ENCODE assay signal across 25 mouse cellular contexts in the genomic region with DNA sequence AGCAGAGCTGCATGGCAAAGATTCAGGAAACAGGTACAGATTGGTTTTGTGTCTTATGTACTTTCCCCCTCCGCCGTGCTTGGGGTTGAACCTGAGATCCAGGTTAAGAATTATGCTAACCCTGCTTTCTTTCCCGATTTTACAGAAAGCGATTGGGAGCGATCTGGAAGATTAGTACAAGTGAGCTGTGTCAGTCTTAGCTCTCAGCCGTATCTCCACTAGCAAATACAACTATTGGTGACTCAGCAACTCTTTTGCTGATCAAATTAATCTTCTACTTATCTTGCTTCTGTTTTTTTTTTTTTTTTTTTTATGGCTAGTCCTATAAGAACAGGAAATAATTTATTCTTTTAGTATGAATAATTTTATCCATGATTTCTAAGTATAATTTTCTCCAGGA. TPM values are rescaled to one million over a fixed set of nuclear protein-coding genes. Genes with fewer than 3 reads are reported as not detected.
A peak's percentile ranks its signal among the peaks of the same experiment; 100 is the strongest.
DNase-seq lines count a peak whose midpoint lies in the region; ATAC-seq and TF ChIP-seq lines count a peak whose summit lies in the region.
"Had no signal": no experiment of that assay in that cellular context is flagged by ENCODE, and none has a peak within 500 bp of the region (broad histone marks: within the 10 kb centered on the region; RNA-seq: fewer than 3 reads in every experiment).

No protein-coding gene starts in this region.

- H3K4me1 ChIP-seq in ES-E14 (ENCODE audit: control insufficient read depth in 2 of 2, insufficient read depth in 2 of 2, low read length in 2 of 2, poor library complexity in 1 of 2): no peaks in the 10 kb centered on the region
- no peaks in the 10 kb centered on the region for H3K4me1 ChIP-seq in intestine, embryonic 15.5 days (replicated peaks)
- no peaks in the 10 kb centered on the region for H3K4me1 ChIP-seq in intestine, postnatal 0 days (replicated peaks; ENCODE audit: control insufficient read depth, insufficient read depth, low read length)
- no peaks in the 10 kb centered on the region for H3K4me1 ChIP-seq in forebrain, embryonic 16.5 days (replicated peaks; ENCODE audit: control insufficient read depth, insufficient read depth, low read length)
- no peaks in the 10 kb centered on the region for H3K4me1 ChIP-seq in kidney, embryonic 14.5 days (ENCODE audit: control insufficient read depth, insufficient read depth, low read length)
- H3K4me1 ChIP-seq: embryonic facial prominence, embryonic 13.5 days; embryonic facial prominence, embryonic 15.5 days; forebrain, embryonic 10.5 days; forebrain, embryonic 12.5 days had no signal

- no peak overlapping the region for H3K9ac ChIP-seq in ES-E14 (ENCODE audit: insufficient read depth, low read depth, low read length, poor library complexity, severe bottlenecking)
- H3K9ac ChIP-seq in intestine, embryonic 15.5 days: no peak overlapping the region
- H3K9ac ChIP-seq in intestine, postnatal 0 days (ENCODE audit: low read depth, low read length): peak overlapping the region; percentile 27; the same call in 1 of the 2 replicates
- H3K9ac ChIP-seq in forebrain, embryonic 16.5 days (replicated peaks; ENCODE audit: low read depth, low read length): no peak overlapping the region
- H3K9ac ChIP-seq in kidney, embryonic 14.5 days (ENCODE audit: low read depth, low read length): no peak overlapping the region
- H3K9ac ChIP-seq: embryonic facial prominence, embryonic 13.5 days; embryonic facial prominence, embryonic 15.5 days; forebrain, embryonic 12.5 days had no signal

- DNase-seq in ES-E14 (ENCODE audit: low read depth, low spot score): no peak
- no peak for DNase-seq in cerebellum, adult 8-10 months
- DNase-seq: adrenal gland, adult 8-10 months; adrenal gland, postnatal 14 days; adrenal gland, postnatal 36 days; B cell, adult 2 months; cerebellum, adult 11-12 months; cerebellum, adult 2 months; cerebellum, adult 9-11 months; cerebellum, postnatal 14 days; cerebellum, postnatal 36 days; embryo, embryonic 11 days had no signal

- no peak overlapping the region for H3K27ac ChIP-seq in ES-E14 (ENCODE audit: insufficient read depth, low read depth, low read length, poor library complexity, severe bottlenecking)
- H3K27ac ChIP-seq in intestine, embryonic 15.5 days: peak overlapping the region; percentile 54; the same call in 1 of the 2 replicates
- H3K27ac ChIP-seq in intestine, postnatal 0 days (ENCODE audit: low read depth, low read length): peak overlapping the region; percentile 87
- H3K27ac ChIP-seq in forebrain, embryonic 16.5 days (ENCODE audit: low read length): no peak overlapping the region
- no peak overlapping the region for H3K27ac ChIP-seq in kidney, embryonic 14.5 days (ENCODE audit: low read depth, low read length)
- H3K27ac ChIP-seq: embryonic facial prominence, embryonic 13.5 days; embryonic facial prominence, embryonic 15.5 days; forebrain, embryonic 10.5 days; forebrain, embryonic 12.5 days had no signal

- no peaks in the 10 kb centered on the region for H3K36me3 ChIP-seq in ES-E14 (ENCODE audit: control insufficient read depth, insufficient read depth, low read length, poor library complexity, severe bottlenecking)
- H3K36me3 ChIP-seq in intestine, embryonic 15.5 days: no peaks in the 10 kb centered on the region
- 0 out of 2 replicates have a peak, but pooled peaks cover 3% of the 10 kb centered on the region for H3K36me3 ChIP-seq in intestine, postnatal 0 days (ENCODE audit: control insufficient read depth, insufficient read depth)
- H3K36me3 ChIP-seq in forebrain, embryonic 16.5 days (ENCODE audit: control insufficient read depth, insufficient read depth): no peaks in the 10 kb centered on the region
- peaks cover 4% of the 10 kb centered on the region; the same call in 1 of the 2 replicates for H3K36me3 ChIP-seq in kidney, embryonic 14.5 days (ENCODE audit: control insufficient read depth, insufficient read depth, low read length)
- H3K36me3 ChIP-seq: forebrain, embryonic 10.5 days had no signal

- H3K4me2 ChIP-seq in intestine, embryonic 15.5 days (replicated peaks): no peak overlapping the region
- H3K4me2 ChIP-seq in intestine, postnatal 0 days (replicated peaks; ENCODE audit: low read depth): peak overlapping the region; percentile 54
- H3K4me2 ChIP-seq in forebrain, embryonic 16.5 days (ENCODE audit: low read length): no peak overlapping the region
- no peak overlapping the region for H3K4me2 ChIP-seq in kidney, embryonic 14.5 days (replicated peaks; ENCODE audit: low read depth, low read length)
- H3K4me2 ChIP-seq: embryonic facial prominence, embryonic 13.5 days; embryonic facial prominence, embryonic 15.5 days; forebrain, embryonic 12.5 days had no signal

- in situ Hi-C loops in ES-E14 (cut with MboI; ENCODE audit: low sequenced_read_pairs in 2 of 2, unreplicated experiment in 2 of 2): no loop called here

- no peaks in the 10 kb centered on the region for H3K9me3 ChIP-seq in ES-E14 (ENCODE audit: control insufficient read depth, insufficient read depth, low read depth, low read length)
- no peaks in the 10 kb centered on the region for H3K9me3 ChIP-seq in intestine, embryonic 15.5 days
- no peaks in the 10 kb centered on the region for H3K9me3 ChIP-seq in intestine, postnatal 0 days (ENCODE audit: control insufficient read depth)
- H3K9me3 ChIP-seq in forebrain, embryonic 16.5 days (ENCODE audit: control insufficient read depth, low read length): no peaks in the 10 kb centered on the region
- no peaks in the 10 kb centered on the region for H3K9me3 ChIP-seq in kidney, embryonic 14.5 days (ENCODE audit: control insufficient read depth, low read length)
- H3K9me3 ChIP-seq: embryonic facial prominence, embryonic 13.5 days; embryonic facial prominence, embryonic 15.5 days; forebrain, embryonic 10.5 days; forebrain, embryonic 12.5 days had no signal

- ATAC-seq in intestine, embryonic 15.5 days: peak; percentile 53
- peak; percentile 71 for ATAC-seq in intestine, postnatal 0 days
- no peak for ATAC-seq in forebrain, embryonic 16.5 days
- no peak for ATAC-seq in kidney, embryonic 14.5 days (ENCODE audit: low FRiP score, low TSS enrichment)
- ATAC-seq: activated CD4-positive, CD25-positive, alpha-beta regulatory T cell, adult 4 months; CD4-positive, CD25-positive, alpha-beta regulatory T cell, adult 4 months; Patski had no signal

- H3K4me3 ChIP-seq in ES-E14 (ENCODE audit: insufficient read depth in 1 of 2, low read depth in 1 of 2, low read length in 2 of 2, poor library complexity in 1 of 2, severe bottlenecking in 1 of 2): no peak overlapping the region
- no peak overlapping the region for H3K4me3 ChIP-seq in intestine, embryonic 15.5 days (replicated peaks)
- peak overlapping the region; percentile 18; the same call in 1 of the 2 replicates for H3K4me3 ChIP-seq in intestine, postnatal 0 days (ENCODE audit: low read depth, low read length)
- no peak overlapping the region for H3K4me3 ChIP-seq in forebrain, embryonic 16.5 days (replicated peaks; ENCODE audit: low read length)
- no peak overlapping the region for H3K4me3 ChIP-seq in kidney, embryonic 14.5 days (ENCODE audit: low read length)
- H3K4me3 ChIP-seq: embryonic facial prominence, embryonic 13.5 days; embryonic facial prominence, embryonic 15.5 days; erythroblast, embryonic 14.5 days; forebrain, embryonic 10.5 days; forebrain, embryonic 12.5 days had no signal

- 87% methylated on average over 6 of the region's 6 CpGs for WGBS in intestine, embryonic 15.5 days
- WGBS in intestine, postnatal 0 days: 59% methylated on average over 6 of the region's 6 CpGs
- 98% methylated on average over 6 of the region's 6 CpGs for WGBS in forebrain, embryonic 16.5 days
- WGBS in kidney, embryonic 14.5 days: 98% methylated on average over 6 of the region's 6 CpGs

- no peak for TF ChIP-seq CTCF in intestine, postnatal 0 days (IDR thresholded peaks at IDR 0.05; ENCODE audit: low read depth)

- no peaks in the 10 kb centered on the region for H3K27me3 ChIP-seq in intestine, embryonic 15.5 days (replicated peaks)
- H3K27me3 ChIP-seq in intestine, postnatal 0 days (replicated peaks; ENCODE audit: control insufficient read depth, insufficient read depth, low read length): no peaks in the 10 kb centered on the region
- no peaks in the 10 kb centered on the region for H3K27me3 ChIP-seq in forebrain, embryonic 16.5 days (replicated peaks; ENCODE audit: control insufficient read depth, insufficient read depth, low read length)
- H3K27me3 ChIP-seq in kidney, embryonic 14.5 days (ENCODE audit: control insufficient read depth, insufficient read depth, low read length): no peaks in the 10 kb centered on the region
- H3K27me3 ChIP-seq: CH12.LX; embryonic facial prominence, embryonic 13.5 days; embryonic facial prominence, embryonic 15.5 days; forebrain, embryonic 12.5 days; Patski had no signal

TF ChIP-seq in ES-E14, 5 proteins besides CTCF, POLR2A, EP300 and RAD21:
- TF ChIP-seq MAFK (IDR thresholded peaks at IDR 0.05; ENCODE audit: insufficient read depth, low read depth, low read length): 0 out of 2 replicates have a peak, but pooled peaks have one; percentile 8
- no peak for TF ChIP-seq ZNF384 (IDR thresholded peaks at IDR 0.05; ENCODE audit: low read depth, low read length)
- no peak for TF ChIP-seq HCFC1 (IDR thresholded peaks at IDR 0.05; ENCODE audit: borderline replicate concordance, insufficient read depth, low read length)

RNA-seq across cellular contexts. Expression of a gene that starts 9.2 kb away (rescaled TPM):
- total RNA-seq in ES-E14 (2012; rRNA removed): 2.9 and 5.2 TPM in 2 replicates
- polyA plus RNA-seq in intestine, embryonic 15.5 days (2015; fragmentation: Nextera tagmentation; extraction: Ambion mirVana): 12.3 and 13.0 TPM in 2 replicates
- 18.8 and 19.2 TPM in 2 replicates for polyA plus RNA-seq in intestine, postnatal 0 days (2015; fragmentation: Nextera tagmentation; extraction: Ambion mirVana)
- polyA plus RNA-seq in forebrain, embryonic 16.5 days (2015; fragmentation: Nextera tagmentation; extraction: Ambion mirVana): 6.2 and 9.1 TPM in 2 replicates
- 10.2 and 12.7 TPM in 2 replicates for polyA plus RNA-seq in kidney, embryonic 14.5 days (2014; fragmentation: Nextera tagmentation; extraction: Ambion mirVana)

RNA-seq across cellular contexts. Expression of a gene that starts 25.4 kb away (rescaled TPM):
- total RNA-seq in ES-E14 (2012; rRNA removed): 22.6 and 23.4 TPM in 2 replicates
- 29.3 and 31.6 TPM in 2 replicates for polyA plus RNA-seq in intestine, embryonic 15.5 days (2015; fragmentation: Nextera tagmentation; extraction: Ambion mirVana)
- polyA plus RNA-seq in intestine, postnatal 0 days (2015; fragmentation: Nextera tagmentation; extraction: Ambion mirVana): 13.5 and 15.4 TPM in 2 replicates
- 34.6 and 41.7 TPM in 2 replicates for polyA plus RNA-seq in forebrain, embryonic 16.5 days (2015; fragmentation: Nextera tagmentation; extraction: Ambion mirVana)
- 25.3 and 51.3 TPM in 2 replicates for polyA plus RNA-seq in kidney, embryonic 14.5 days (2014; fragmentation: Nextera tagmentation; extraction: Ambion mirVana)

RNA-seq across cellular contexts. Expression of a gene that starts 56.0 kb away (rescaled TPM):
- total RNA-seq in ES-E14 (2012; rRNA removed): 52.4 and 53.4 TPM in 2 replicates
- 175 and 233 TPM in 2 replicates for polyA plus RNA-seq in intestine, embryonic 15.5 days (2015; fragmentation: Nextera tagmentation; extraction: Ambion mirVana)
- polyA plus RNA-seq in intestine, postnatal 0 days (2015; fragmentation: Nextera tagmentation; extraction: Ambion mirVana): 44.9 and 49.6 TPM in 2 replicates
- polyA plus RNA-seq in forebrain, embryonic 16.5 days (2015; fragmentation: Nextera tagmentation; extraction: Ambion mirVana): 298 and 300 TPM in 2 replicates
- 192 and 254 TPM in 2 replicates for polyA plus RNA-seq in kidney, embryonic 14.5 days (2014; fragmentation: Nextera tagmentation; extraction: Ambion mirVana)

Comparison
In these comparisons a context has a peak if more than half of its experiments do, and no peak if none do; other contexts are left out.
1. H3K27ac ChIP-seq: peak in intestine, embryonic 15.5 days (single experiment) and intestine, postnatal 0 days (single experiment); none in ES-E14 (single experiment), forebrain, embryonic 16.5 days (single experiment) and kidney, embryonic 14.5 days (single experiment).
2. ATAC-seq: peak in intestine, embryonic 15.5 days (single experiment) and intestine, postnatal 0 days (single experiment); none in forebrain, embryonic 16.5 days (single experiment) and kidney, embryonic 14.5 days (single experiment).